Mouse (Mus musculus) E14TG2a.4 (cell line): Measurements from ENCODE around the gene Dync1h1.

Experiments
- CTCF ChIP-seq: conservative IDR thresholded peaks from 2 replicates; pipeline ENCODE4 v1.5.1; 2014; ENCODE audit warnings: low read length
- NANOG ChIP-seq: IDR thresholded peaks from 2 replicates; pipeline ENCODE4 v1.6.1; 2014; ENCODE audit warnings: borderline replicate concordance, low read length, mixed read lengths
- POU5F1 ChIP-seq: IDR thresholded peaks from 2 replicates; pipeline ENCODE4 v1.6.1; 2014; ENCODE audit warnings: low read length, borderline replicate concordance

DNA sequence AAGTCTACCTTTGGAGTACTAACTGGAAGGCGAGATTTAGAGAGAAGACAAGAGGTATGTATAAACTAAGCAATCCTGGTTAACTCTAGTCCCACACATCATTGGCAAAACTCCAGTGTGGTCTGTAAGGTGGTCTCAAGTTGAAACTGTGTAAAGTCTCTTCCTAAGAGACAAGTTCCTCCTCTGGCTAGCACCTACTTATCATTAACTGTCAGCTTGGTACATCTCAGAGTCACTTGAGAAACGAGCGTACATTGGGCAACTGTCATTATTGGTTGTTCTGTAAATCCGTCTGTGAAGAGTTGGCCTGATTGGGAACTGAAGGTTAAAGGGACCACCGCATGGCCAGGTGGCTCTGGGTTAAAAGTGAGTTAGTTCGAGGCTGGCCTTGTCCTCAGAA is 12.6 kb upstream of the Dync1h1 start:
- TF ChIP-seq CTCF = no peak
- no peak for TF ChIP-seq POU5F1
- TF ChIP-seq NANOG = no peak
